Mouse (Mus musculus): ENCODE data around the gene Ocm. TPM values are rescaled to one million over a fixed set of nuclear protein-coding genes. Genes with fewer than 3 reads are reported as not detected.

Gene Ocm
- polyA plus RNA-seq, 1 experiment from 2014 or later = not detected

DNA sequence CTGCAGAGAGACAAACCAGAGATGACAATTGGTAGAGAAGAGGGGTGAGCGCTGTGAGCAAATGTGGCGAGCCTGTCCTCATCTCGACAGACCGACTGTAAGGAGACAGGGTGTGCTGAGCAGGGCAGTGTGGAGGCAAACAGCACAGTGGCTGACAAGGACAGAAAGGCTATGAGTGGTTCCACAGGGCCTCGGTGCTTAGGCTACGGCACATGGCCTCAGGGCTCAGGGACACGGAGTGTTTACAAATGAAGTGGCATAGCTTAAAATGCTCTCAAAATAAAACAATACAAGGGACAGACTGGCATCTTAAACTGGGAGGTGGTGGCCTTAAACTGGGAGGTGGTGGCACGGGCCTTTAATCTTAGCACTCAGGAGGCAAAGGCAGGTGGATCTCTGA lies 33.2 kb downstream of the Ocm start:
- Histone ChIP-seq H3K4me1 (ENCODE audit: control insufficient read depth, insufficient read depth, low read length) (no peaks in the 10 kb centered on the region), H3K9me3 (ENCODE audit: control insufficient read depth, low read length) (no peaks in the 10 kb centered on the region), H3K27me3 (ENCODE audit: control insufficient read depth, insufficient read depth, low read length) (no peaks in the 10 kb centered on the region), H3K27ac (replicated peaks; ENCODE audit: low read depth, low read length) (no peak overlapping the region), H3K9ac (ENCODE audit: low read length) (no peak overlapping the region), H3K36me3 (ENCODE audit: control insufficient read depth, insufficient read depth, low read length) (peaks cover 23% of the 10 kb centered on the region), H3K4me3 (ENCODE audit: low read depth, low read length) (no peak overlapping the region), H3K4me2 (ENCODE audit: low read depth, severe bottlenecking) (no peak overlapping the region)
- 92% methylated on average over 8 of the region's 8 CpGs for WGBS
- DNase-seq (ENCODE audit: low spot score) = no peak
- ATAC-seq (ENCODE audit: insufficient number of reproducible peaks, low FRiP score, low TSS enrichment, low read depth) = no peak

GRCm38 (mm10) chr5:143992661-143993060 lies 33.8 kb downstream of the Ocm start:
- H3K27me3 ChIP-seq (ENCODE audit: control insufficient read depth, insufficient read depth, low read length) = no peaks in the 10 kb centered on the region
- H3K4me2 ChIP-seq (ENCODE audit: low read depth, severe bottlenecking) = no peak overlapping the region
- peaks cover 23% of the 10 kb centered on the region for H3K36me3 ChIP-seq (ENCODE audit: control insufficient read depth, insufficient read depth, low read length)
- H3K4me3 ChIP-seq (ENCODE audit: low read depth, low read length) = no peak overlapping the region
- no peaks in the 10 kb centered on the region for H3K4me1 ChIP-seq (ENCODE audit: control insufficient read depth, insufficient read depth, low read length)
- no peak for DNase-seq (ENCODE audit: low spot score)
- H3K9me3 ChIP-seq (ENCODE audit: control insufficient read depth, low read length) = no peaks in the 10 kb centered on the region
- no peak for ATAC-seq (ENCODE audit: insufficient number of reproducible peaks, low FRiP score, low TSS enrichment, low read depth)
- no peak overlapping the region for H3K27ac ChIP-seq (replicated peaks; ENCODE audit: low read depth, low read length)
- 89% methylated on average over 10 of the region's 10 CpGs for WGBS
- H3K9ac ChIP-seq (ENCODE audit: low read length) = no peak overlapping the region

GRCm38 (mm10) chr5:143990086-143990485 lies 36.4 kb downstream of the Ocm start:
- Histone ChIP-seq H3K4me3 (ENCODE audit: low read depth, low read length) (no peak overlapping the region), H3K4me2 (ENCODE audit: low read depth, severe bottlenecking) (no peak overlapping the region), H3K27ac (replicated peaks; ENCODE audit: low read depth, low read length) (no peak overlapping the region), H3K9me3 (ENCODE audit: control insufficient read depth, low read length) (no peaks in the 10 kb centered on the region), H3K4me1 (ENCODE audit: control insufficient read depth, insufficient read depth, low read length) (no peaks in the 10 kb centered on the region), H3K36me3 (ENCODE audit: control insufficient read depth, insufficient read depth, low read length) (peaks cover 17% of the 10 kb centered on the region), H3K27me3 (ENCODE audit: control insufficient read depth, insufficient read depth, low read length) (no peaks in the 10 kb centered on the region), H3K9ac (ENCODE audit: low read length) (no peak overlapping the region)
- DNase-seq (ENCODE audit: low spot score) (no peak), ATAC-seq (ENCODE audit: insufficient number of reproducible peaks, low FRiP score, low TSS enrichment, low read depth) (no peak)
- WGBS = 94% methylated on average over 11 of the region's 11 CpGs

DNA sequence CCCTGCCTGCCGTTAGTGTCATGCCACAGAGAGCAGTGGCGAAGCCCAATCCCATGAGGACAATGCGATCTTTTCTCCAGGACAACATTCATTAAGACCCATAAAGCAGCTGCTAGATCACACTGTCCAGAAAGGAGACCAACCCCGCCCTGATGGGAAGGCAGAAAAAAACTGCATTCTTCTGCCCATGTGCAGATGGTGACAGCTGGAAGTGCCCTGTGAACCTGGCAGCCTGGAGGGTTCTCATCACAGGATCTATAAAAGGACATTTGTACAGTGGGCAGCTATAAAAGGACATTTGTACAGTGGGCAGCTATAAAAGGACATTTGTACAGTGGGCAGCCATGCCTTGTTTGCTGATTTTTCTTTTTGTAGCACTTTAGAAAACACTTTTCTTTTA lies 37.4 kb downstream of the Ocm start:
- no peak overlapping the region for H3K4me2 ChIP-seq (ENCODE audit: low read depth, severe bottlenecking)
- WGBS = 94% methylated on average over 4 of the region's 4 CpGs
- no peak overlapping the region for H3K27ac ChIP-seq (replicated peaks; ENCODE audit: low read depth, low read length)
- H3K4me3 ChIP-seq (ENCODE audit: low read depth, low read length) = no peak overlapping the region
- no peak for ATAC-seq (ENCODE audit: insufficient number of reproducible peaks, low FRiP score, low TSS enrichment, low read depth)
- H3K27me3 ChIP-seq (ENCODE audit: control insufficient read depth, insufficient read depth, low read length) = no peaks in the 10 kb centered on the region
- peaks cover 18% of the 10 kb centered on the region; the same call in 1 of the 2 replicates for H3K36me3 ChIP-seq (ENCODE audit: control insufficient read depth, insufficient read depth, low read length)
- no peaks in the 10 kb centered on the region for H3K9me3 ChIP-seq (ENCODE audit: control insufficient read depth, low read length)
- no peak overlapping the region for H3K9ac ChIP-seq (ENCODE audit: low read length)
- DNase-seq (ENCODE audit: low spot score) = no peak
- no peaks in the 10 kb centered on the region for H3K4me1 ChIP-seq (ENCODE audit: control insufficient read depth, insufficient read depth, low read length)

- peaks cover 17% of the 10 kb centered on the region; the same call in 1 of the 2 replicates for H3K36me3 ChIP-seq (ENCODE audit: control insufficient read depth, insufficient read depth, low read length)
- H3K27me3 ChIP-seq (ENCODE audit: control insufficient read depth, insufficient read depth, low read length) = no peaks in the 10 kb centered on the region
- no peak overlapping the region for H3K9ac ChIP-seq (ENCODE audit: low read length)
- H3K9me3 ChIP-seq (ENCODE audit: control insufficient read depth, low read length) = no peaks in the 10 kb centered on the region
- ATAC-seq (ENCODE audit: insufficient number of reproducible peaks, low FRiP score, low TSS enrichment, low read depth) (no peak), DNase-seq (ENCODE audit: low spot score) (no peak)
- no peak overlapping the region for H3K4me2 ChIP-seq (ENCODE audit: low read depth, severe bottlenecking)
- no peak overlapping the region for H3K27ac ChIP-seq (replicated peaks; ENCODE audit: low read depth, low read length)
- 86% methylated on average over 3 of the region's 3 CpGs for WGBS
- H3K4me3 ChIP-seq (ENCODE audit: low read depth, low read length) = no peak overlapping the region
- H3K4me1 ChIP-seq (ENCODE audit: control insufficient read depth, insufficient read depth, low read length) = no peaks in the 10 kb centered on the region
These were observed 38.9 kb downstream of the Ocm start for GRCm38 (mm10) chr5:143987596-143987995.

DNA sequence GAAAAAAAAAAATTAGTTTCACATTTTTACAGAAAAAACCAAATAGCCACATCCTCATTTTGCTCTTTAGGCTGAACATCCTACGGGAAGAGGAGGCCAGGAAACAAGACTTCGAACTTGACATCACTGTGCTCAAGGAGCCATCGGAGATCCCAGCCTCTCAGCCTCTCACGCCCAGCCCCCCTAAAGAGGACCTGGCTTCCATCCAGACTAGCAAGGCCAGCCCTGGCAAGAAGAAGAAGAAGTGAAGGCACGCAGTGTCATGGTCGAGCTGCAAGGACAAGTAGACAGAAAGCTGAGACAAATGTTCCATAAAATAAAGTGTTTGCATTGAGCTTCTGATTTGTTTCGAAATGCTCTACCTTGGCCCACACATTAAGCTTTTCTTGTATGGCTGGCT lies 41.1 kb downstream of the Ocm start:
- Histone ChIP-seq H3K4me2 (ENCODE audit: low read depth, severe bottlenecking) (no peak overlapping the region), H3K36me3 (ENCODE audit: control insufficient read depth, insufficient read depth, low read length) (peaks cover 11% of the 10 kb centered on the region; the same call in 1 of the 2 replicates), H3K9me3 (ENCODE audit: control insufficient read depth, low read length) (no peaks in the 10 kb centered on the region), H3K4me3 (ENCODE audit: low read depth, low read length) (no peak overlapping the region), H3K27me3 (ENCODE audit: control insufficient read depth, insufficient read depth, low read length) (no peaks in the 10 kb centered on the region), H3K4me1 (ENCODE audit: control insufficient read depth, insufficient read depth, low read length) (no peaks in the 10 kb centered on the region), H3K27ac (replicated peaks; ENCODE audit: low read depth, low read length) (no peak overlapping the region), H3K9ac (ENCODE audit: low read length) (no peak overlapping the region)
- ATAC-seq (ENCODE audit: insufficient number of reproducible peaks, low FRiP score, low TSS enrichment, low read depth) = no peak
- WGBS = 91% methylated on average over 7 of the region's 7 CpGs
- no peak for DNase-seq (ENCODE audit: low spot score)

DNA sequence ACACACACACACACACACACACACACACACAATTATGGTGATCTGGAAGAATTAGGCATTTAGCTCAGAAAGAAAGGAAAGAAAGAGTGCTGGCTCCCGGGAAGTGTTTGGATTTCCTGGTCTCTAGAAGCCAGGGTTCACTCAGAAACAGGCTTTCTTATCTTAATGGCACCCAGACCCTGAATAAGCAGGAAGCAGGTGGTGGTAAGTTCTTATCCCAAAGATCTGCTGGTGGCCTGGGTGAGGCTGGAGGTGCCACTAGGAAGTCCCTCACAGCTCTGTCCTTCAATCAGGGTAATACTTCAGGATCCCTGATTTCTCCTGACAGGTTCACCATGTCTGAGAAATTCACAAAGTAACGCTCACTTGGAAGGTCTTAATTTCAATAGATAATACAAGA lies 44.1 kb downstream of the Ocm start:
- no peak overlapping the region for H3K9ac ChIP-seq (ENCODE audit: low read length)
- no peaks in the 10 kb centered on the region for H3K9me3 ChIP-seq (ENCODE audit: control insufficient read depth, low read length)
- no peaks in the 10 kb centered on the region for H3K27me3 ChIP-seq (ENCODE audit: control insufficient read depth, insufficient read depth, low read length)
- H3K4me1 ChIP-seq (ENCODE audit: control insufficient read depth, insufficient read depth, low read length) = no peaks in the 10 kb centered on the region
- no peak overlapping the region for H3K4me3 ChIP-seq (ENCODE audit: low read depth, low read length)
- DNase-seq (ENCODE audit: low spot score) (no peak), ATAC-seq (ENCODE audit: insufficient number of reproducible peaks, low FRiP score, low TSS enrichment, low read depth) (no peak)
- H3K4me2 ChIP-seq (ENCODE audit: low read depth, severe bottlenecking) = no peak overlapping the region
- H3K27ac ChIP-seq (replicated peaks; ENCODE audit: low read depth, low read length) = no peak overlapping the region
- 0 out of 2 replicates have a peak, but pooled peaks cover 5% of the 10 kb centered on the region for H3K36me3 ChIP-seq (ENCODE audit: control insufficient read depth, insufficient read depth, low read length)
- 72% methylated on average over 2 of the region's 2 CpGs for WGBS

DNA sequence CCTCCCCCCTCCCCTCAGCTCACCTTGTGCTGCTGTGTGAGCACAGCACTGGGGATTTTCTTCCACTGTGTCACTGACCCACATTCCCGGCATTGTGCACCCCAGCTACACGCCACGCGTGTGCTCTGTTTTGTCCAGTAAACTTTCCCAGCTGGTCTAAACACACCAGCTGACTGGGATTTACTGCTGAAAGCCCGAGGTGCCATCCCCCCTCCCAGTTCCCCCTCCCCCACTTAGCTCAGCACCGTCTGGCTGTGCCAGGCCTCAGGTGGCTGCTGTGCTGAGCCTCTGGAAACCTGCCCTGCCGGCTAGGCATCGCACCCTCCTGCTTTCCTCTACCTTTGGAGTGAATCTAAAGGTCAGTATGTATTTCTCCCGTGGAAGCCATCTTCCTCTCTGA lies 45.6 kb downstream of the Ocm start:
- H3K9ac ChIP-seq (ENCODE audit: low read length) = no peak overlapping the region
- DNase-seq (ENCODE audit: low spot score) (peak; percentile 33), ATAC-seq (ENCODE audit: insufficient number of reproducible peaks, low FRiP score, low TSS enrichment, low read depth) (no peak)
- no peaks in the 10 kb centered on the region for H3K27me3 ChIP-seq (ENCODE audit: control insufficient read depth, insufficient read depth, low read length)
- H3K9me3 ChIP-seq (ENCODE audit: control insufficient read depth, low read length) = no peaks in the 10 kb centered on the region
- H3K4me3 ChIP-seq (ENCODE audit: low read depth, low read length) = no peak overlapping the region
- H3K4me1 ChIP-seq (ENCODE audit: control insufficient read depth, insufficient read depth, low read length) = no peaks in the 10 kb centered on the region
- no peak overlapping the region for H3K27ac ChIP-seq (replicated peaks; ENCODE audit: low read depth, low read length)
- 21% methylated on average over 9 of the region's 9 CpGs for WGBS
- 0 out of 2 replicates have a peak, but pooled peaks cover 5% of the 10 kb centered on the region for H3K36me3 ChIP-seq (ENCODE audit: control insufficient read depth, insufficient read depth, low read length)
- H3K4me2 ChIP-seq (ENCODE audit: low read depth, severe bottlenecking) = no peak overlapping the region

DNA sequence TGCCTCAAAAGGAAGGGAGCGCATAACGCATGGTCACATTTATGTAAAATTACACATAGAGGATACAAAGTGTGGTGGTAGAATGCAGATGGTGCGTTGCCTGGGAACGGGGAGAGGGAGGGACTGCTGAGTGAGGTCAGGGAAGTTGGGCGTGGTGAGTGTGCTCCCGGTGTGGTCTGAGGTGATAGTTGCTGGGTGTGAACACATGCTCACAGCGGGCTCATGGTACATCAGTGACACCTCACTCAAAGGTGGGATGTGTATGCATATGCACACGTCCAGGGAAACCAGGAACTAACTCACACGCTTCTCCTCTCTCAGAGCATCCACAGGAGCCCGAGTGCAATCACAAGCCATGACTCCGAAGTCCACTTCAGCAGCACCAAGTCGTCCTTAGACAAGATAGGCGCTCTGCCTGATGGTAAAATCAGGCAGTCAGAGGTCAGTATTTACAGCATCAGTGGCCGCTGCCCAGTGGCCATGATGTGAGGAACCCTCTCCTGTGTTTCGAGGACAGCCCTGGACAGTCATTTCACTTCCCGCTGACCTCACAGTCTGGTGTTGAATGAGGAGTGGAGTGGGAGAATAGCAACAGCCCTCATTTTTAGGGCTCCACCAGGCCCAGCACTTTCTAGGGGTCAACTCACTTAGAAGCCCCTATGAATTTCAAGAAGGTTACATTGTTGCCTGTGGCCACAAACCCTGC lies 49.6 kb downstream of the Ocm start:
- no peak overlapping the region for H3K9ac ChIP-seq (ENCODE audit: low read length)
- no peaks in the 10 kb centered on the region for H3K4me1 ChIP-seq (ENCODE audit: control insufficient read depth, insufficient read depth, low read length)
- no peak overlapping the region for H3K4me2 ChIP-seq (ENCODE audit: low read depth, severe bottlenecking)
- H3K9me3 ChIP-seq (ENCODE audit: control insufficient read depth, low read length) = no peaks in the 10 kb centered on the region
- DNase-seq (ENCODE audit: low spot score) = no peak
- no peaks in the 10 kb centered on the region for H3K27me3 ChIP-seq (ENCODE audit: control insufficient read depth, insufficient read depth, low read length)
- no peak overlapping the region for H3K4me3 ChIP-seq (ENCODE audit: low read depth, low read length)
- no peak for ATAC-seq (ENCODE audit: insufficient number of reproducible peaks, low FRiP score, low TSS enrichment, low read depth)
- H3K36me3 ChIP-seq (ENCODE audit: control insufficient read depth, insufficient read depth, low read length) = no peaks in the 10 kb centered on the region
- H3K27ac ChIP-seq (replicated peaks; ENCODE audit: low read depth, low read length) = no peak overlapping the region
- 73% methylated on average over 16 of the region's 16 CpGs for WGBS
